Mouse (Mus musculus) left cerebral cortex, postnatal 4 days (tissue): ENCODE data around the gene Rab5a. TPM values are rescaled to one million over a fixed set of nuclear protein-coding genes. Genes with fewer than 3 reads are reported as not detected.
A peak's percentile ranks its signal among the peaks of the same experiment; 100 is the strongest.
"Not testable (repeated sequence)": the region's sequence is repeated elsewhere in the genome, so short reads cannot be mapped to it uniquely, and the experiment has no call there.

Source experiments
- DNase-seq: peaks from one replicate; pipeline ENCODE4 v3.0.0-alpha.2; 2022
- intact Hi-C: fragments of 180-260 bp; cut with DNase I; formaldehyde crosslinking; loops from one replicate; pipeline ENCODE4 v1.15.1; 2025
- total RNA-seq, 2 experiments: library from RNA; stranded (reverse); gene quantifications; 2 replicates each; pipeline ENCODE4 v1.2.3; 2021

Rab5a gene
- 100 to 1,000 TPM; 108 TPM for total RNA-seq

DNA sequence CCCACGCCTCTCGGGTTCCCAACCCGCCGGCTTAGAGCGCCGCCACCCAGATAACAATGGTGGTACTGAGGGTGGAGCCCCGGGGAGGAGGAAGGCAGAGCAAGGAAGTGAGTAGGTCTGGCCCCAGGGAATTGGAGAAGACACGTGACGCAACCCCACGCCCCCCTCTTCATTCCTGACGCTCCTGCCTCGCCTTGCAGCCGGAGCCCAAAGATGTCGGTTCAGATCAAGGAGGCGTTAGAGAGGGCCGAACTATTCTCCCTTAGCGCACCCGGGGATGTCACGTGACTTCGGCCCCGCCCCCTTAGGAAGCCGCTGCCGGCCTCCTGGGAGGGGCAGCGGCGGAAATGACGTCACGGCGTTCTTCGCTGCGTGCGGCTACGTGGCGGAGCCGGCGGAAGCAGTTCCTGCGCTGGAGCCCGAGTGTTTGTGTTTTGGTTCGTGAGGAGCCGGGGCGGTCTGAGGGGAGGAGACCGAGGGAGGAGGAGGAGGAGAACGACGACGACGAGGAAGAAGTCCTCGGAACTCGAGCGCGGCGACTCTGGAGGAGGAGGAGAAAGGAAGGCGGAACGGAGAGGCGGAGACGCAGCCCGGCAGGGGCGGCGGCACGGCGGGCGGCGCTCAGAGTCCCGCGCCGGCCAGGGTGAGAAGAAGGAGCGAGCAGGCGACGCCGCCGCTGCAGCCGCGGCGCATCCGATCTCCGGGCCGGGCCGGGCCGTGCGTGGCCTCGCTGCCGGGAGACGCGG, at the start of gene Rab5a:
Gene Rab5a, plus strand, starts transcription at position 377 of the 746 bp plus-strand sequence.
- intact Hi-C loops = no loop called here
- peak; percentile 99 for DNase-seq

DNA sequence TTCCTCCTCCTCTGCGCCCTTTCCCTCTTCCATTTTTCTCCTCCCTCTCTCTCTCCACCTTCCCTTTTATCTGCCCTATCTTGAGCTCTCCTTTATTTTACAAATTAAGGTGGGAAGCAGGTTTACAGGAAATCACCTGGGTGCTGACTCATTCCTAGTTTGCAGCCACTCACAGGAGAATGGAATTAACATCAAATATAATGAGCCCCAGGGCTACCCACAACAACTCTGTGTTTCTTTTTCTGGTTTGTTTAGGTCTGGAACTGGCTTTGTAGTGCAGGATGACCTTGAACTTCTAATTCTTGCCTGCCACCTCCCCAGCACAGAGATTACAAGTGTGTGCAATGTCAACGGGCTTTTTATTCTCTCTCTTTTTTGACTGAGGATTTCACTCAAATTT, 22.9 kb upstream of the Rab5a start:
- DNase-seq = no peak
- intact Hi-C loops = no loop called here

DNA sequence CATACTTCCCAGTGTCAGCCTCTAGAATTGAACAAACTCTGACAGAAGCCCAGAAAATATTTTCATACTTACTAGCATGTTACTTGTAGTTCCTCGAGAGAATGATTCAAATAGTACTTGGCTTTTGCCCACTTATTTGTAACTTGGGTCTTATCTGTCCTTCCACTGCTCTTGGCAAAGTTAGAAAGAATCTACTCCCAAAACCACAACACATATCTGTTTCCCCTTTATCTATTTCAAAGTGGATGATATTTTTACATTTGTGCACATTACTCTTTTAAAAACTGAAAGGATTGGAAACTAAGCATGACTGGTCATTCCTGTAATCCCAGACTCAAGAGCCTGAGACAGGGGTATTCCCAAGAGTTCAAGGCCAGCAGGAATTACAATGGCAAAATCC, 22.3 kb upstream of the Rab5a start:
- intact Hi-C loops = no loop called here

DNA sequence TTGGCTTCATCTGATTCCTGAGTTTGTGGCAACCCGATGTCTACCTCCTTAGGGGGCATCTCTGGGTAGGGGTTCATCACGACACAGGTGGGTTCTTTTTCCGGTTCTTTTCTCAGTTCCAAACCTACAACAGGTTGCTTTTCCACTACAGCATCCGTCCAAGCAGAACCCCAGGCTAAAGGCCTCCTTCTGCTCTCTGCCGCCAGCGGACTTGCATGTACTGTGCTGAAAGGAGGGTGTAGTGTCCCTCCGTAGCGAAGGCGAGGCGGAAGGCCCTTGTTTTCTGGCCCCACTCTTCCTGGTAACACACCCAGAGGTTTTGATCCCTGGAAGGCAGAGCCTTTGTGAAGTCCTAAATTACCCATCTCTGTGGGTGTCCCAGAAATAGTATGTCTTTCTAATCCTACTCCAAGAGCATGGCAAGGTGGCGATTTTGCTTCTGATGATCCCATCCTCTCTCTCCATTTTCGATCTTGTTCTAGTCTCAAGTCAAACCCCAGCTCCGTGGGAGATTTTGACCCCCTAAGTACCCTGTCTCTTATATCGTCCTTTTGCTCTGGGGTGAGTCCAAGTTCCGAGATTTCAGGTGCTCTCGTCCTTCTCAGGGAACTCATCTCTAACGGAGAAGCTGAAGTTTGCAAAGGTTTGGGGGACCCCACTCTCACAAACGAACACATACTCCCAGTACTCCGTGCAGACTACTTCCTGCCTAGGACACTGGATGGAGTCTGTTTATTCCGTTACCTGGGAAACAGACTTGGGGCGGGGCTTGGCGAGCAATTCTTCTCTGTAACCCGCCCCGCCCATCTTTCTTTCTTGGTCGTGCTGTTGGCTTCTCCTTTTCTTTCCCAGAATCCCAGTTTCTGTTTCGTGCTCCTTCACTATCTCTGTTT, 16.2 kb upstream of the Rab5a start, which contains the start of gene Efhb:
Gene Efhb, minus strand, starts transcription at position 719 of the 893 bp plus-strand sequence.
- intact Hi-C loops = no loop called here
- DNase-seq = peak; percentile 88

More for the DNA sequence above, 22.3 kb upstream of the Rab5a start:
- no peak for DNase-seq

DNA sequence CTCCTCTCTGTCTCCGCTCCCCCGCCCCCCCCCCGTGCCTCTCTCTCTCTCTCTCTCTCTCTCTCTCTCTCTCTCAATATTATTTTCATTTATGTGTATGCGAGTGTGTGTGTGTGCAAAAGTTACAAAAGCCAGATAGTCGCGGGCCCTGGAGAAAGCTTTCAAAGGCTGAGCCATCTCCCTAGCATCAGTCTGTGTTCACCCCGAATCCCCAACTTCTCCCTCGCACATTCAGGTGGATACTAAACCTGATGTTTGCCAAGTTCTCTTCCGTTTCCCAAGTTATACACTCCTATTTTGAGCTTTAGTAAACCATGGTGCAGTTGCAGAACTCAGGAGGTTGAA, 15.6 kb upstream of the Rab5a start:
- DNase-seq = no peak
- intact Hi-C loops = no loop called here

DNA sequence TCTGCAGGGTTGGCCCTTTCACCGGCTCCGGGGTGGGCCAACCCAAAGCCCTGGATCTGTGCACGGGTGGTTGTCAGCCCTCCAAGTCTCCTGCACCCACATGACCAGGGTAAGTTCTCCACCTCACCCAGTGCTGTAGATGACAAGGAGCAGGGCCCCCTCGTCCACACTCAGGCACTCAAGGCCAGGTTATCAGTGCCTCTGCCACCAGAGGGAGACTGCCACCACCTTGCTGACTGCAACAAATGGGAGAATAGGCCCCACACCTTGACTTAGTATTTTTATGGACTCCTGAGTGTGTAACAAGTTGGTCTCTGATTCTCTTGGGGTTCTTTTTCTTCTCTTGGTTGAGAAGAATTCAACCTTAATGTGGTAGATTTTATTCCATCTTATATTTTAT, 13.5 kb upstream of the Rab5a start:
- DNase-seq = no peak
- intact Hi-C loops = no loop called here

DNA sequence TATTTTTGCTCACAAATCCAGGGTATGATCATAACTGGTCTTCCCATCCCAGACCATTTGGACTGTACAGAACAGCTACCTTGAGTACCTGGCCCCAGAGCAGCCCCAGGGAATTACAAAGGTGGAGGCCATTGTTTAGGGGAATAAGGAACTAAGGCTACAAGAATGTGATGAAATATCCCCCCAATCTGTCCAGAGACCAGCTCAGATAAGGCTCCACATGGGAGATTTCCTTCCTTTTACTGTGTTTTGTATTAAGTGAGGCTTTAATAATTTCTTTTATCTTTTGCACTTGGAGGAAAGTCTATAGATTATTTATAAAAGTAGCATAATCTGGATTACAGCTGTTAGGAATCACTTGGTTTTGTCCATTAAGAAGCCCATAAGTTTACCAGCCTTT, 10.3 kb upstream of the Rab5a start:
- no peak for DNase-seq

DNA sequence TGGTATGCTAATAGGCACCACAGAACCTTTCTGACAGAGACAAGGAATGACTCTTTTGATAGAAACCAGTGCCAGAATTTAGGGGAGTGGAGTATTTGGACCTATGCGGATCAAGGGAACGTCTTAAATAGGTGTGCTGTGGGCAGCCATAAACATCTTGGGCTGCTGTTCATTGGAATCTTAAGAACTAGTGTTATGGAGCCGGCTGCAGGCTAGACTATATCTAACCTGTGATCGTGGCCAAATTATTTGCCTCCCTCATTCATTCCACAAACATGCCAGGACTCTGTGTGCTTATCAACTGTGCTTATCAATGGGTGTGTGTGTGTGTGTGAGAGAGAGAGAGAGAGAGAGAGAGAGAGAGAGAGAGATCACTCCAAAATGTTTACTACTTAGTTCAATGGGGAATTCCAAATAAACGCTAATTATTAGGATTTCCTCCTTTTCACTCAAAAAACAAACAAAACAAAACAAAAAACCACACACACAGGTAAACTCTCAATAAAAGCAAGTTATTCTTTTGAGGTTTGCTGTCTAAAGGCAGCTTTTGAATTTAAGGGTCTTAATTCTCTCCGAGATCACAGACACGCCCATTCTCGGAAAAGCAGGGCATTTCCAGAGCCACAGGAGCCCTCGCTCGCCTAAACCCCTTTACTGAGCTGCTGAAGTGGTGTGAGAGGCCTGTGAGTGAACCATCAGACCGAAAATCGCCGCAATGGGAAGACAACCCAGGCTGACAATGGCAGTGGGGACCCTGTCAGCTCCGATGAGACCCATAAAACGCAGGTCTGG, 772 bp upstream of the Rab5a start:
- intact Hi-C loops = no loop called here
- DNase-seq = no peak

More for the DNA sequence above, 10.3 kb upstream of the Rab5a start:
- intact Hi-C loops = no loop called here

DNA sequence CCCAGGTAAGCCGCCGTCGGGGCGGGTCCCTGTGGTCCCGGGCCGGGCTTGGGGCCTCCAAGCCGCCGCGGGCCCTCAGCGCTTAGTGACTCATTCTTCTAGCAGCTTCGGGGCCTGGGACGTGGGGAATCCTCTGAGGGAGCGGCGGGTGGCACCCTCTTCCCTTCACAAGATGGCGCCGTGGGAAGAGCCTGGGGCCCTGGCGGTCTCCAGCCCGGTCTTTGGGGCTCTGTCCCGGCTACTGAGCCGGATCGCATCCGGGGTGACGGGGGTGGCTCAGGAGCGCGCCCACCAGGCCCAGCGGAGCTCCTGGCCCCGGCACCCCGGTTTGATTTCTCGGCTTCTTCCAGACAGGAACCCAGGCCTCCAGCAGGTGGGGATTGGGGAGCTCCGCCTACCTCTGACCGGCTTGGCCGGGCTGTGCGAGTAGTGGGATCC, 589 bp downstream of the Rab5a start:
- intact Hi-C loops = no loop called here
- DNase-seq = peak; percentile 50

DNA sequence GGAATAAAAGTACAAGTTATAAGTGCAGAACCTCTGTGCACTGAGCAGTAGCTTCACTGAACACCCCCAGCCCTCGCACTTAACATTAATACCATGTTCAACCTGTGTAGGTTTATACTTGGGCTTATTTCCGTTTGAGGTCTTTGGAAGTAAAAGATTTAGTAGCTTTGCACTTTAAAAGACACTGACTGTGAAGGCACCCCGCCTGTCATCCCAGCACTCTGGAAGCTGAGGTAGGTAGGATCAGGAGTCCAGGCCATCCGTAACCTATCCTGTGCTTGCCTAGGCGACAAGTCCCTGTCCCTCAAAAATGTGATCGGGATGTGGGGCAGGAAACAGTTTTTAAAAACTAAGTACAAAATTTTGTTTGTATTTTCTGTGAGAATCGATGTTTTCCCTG, 1.4 kb downstream of the Rab5a start:
- intact Hi-C loops = no loop called here
- no peak for DNase-seq

DNA sequence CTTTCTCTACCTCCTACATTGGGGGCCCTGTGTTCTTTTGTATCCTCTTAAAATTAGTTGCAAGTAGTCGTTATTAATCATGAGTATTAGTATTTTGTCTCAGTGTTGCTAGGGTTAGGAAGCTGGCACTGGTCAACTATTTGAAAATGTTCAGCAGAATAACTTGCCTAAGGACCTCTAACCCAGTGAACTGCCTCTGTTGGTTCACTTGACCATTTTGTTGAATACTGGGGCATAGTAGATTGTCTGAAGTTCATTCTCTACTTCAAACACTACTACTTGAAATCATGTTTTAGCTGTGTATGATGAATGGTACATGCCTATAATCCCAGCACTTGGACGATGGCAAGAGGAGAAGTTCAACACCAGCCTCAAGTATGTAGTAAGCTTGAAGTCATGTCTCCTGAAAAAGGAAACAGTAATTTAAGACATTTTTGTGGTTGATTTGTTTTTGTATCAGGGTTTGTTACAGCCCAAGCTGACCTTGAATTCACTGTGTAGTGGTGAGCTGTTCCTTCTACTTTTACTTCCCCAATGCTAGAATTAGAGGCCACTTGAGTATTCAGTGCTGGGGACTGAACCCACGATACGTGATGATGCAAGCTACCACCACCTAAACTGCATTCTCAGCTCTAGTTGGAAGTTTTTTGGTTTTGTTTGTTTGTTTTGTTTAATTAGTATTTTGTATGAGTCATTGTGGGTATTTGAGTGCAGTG, 9.4 kb downstream of the Rab5a start:
- intact Hi-C loops = no loop called here
- no peak for DNase-seq

DNA sequence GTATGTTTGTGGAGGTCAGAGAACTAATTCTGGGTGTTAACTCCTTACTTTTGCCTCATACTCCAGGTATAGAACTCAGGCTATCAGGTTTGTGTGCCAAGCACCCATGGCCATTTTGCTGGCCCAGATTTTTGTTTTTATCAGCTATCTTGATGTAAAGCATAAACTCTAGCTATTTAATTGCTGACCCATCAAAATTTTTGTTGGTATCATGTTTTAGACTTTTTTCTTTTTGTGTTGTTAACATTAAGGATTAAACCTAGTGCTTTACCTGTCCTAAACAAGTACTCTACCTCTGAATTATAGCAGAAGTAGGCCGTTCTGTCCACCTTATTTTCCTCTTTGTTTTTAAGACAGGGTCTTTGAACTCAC, 10.0 kb downstream of the Rab5a start:
- no peak for DNase-seq
- intact Hi-C loops = no loop called here

DNA sequence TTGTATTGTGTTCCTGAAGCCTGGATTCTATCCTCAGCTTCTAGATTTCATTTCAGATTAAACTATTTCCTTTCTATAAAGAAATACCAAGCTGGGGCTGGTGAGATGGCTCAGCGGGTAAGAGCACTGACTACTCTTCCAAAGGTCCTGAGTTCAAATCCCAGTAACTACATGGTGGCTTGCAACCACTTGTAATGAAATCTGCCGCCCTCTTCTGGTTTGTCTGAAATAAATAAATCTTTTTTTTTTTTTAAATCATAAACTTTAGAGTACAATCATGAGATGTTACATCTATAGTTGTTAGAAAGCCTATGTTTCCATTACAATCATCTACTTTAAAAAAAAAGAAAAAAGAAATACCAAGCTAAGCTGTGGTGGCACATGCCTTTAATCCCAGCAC, 23.9 kb downstream of the Rab5a start:
- no peak for DNase-seq
- intact Hi-C loops = no loop called here

DNA sequence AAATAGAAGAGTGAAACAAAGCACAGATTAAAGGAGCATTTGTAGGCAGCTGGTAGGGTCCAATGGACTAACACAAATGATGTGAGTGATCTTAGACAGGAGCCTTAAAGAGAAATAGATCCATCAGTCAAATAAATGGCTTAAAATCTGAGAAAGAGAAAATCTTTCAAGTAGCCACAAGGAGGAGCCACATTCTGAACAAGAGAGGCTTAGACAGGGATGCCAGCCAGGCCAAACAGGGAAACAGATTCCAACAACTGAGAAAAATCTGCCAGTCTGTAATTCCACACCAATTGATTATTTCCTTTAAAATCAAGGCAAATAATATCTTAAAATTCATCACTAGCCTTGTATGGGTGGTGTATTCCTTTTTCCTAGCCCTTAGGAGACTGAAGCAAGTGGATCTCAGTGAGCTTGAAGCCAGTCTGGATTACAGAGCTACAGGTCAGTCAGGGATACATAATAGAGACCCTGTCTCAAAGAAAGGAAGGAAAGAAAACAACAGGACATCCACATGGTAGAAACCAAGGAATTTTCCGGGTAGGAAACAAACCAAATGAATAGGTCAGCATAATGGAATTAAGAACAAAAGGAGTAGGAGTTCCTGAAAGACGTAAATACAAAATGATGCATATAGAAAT, 33.4 kb downstream of the Rab5a start:
- DNase-seq = peak; percentile 21
- intact Hi-C loops = loop anchor here (5.0 to 10.0 kb wide), 2 partner anchors 180 to 322 kb away; no protein-coding TSS in a partner anchor

DNA sequence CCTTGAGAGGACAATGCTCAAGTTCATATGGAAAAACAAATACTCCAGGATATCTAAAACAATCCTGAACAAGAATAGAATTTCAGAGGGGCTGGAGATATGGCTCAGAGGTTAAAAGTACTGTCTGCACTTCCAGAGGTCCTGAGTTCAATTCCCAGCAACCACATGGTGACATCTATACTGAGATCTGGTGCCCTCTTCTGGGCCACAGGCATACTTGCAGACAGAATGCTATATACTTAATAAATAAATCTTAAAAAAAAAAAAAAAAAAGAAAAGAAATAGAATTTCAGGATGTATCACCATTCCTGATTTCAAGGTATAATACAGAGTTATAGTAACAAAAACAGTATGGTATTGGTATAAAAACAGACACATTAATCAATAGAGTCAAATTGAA, 40.3 kb downstream of the Rab5a start:
- no peak for DNase-seq
- intact Hi-C loops = loop anchor here (10.0 kb wide), 1 partner anchor 315 kb away; no protein-coding TSS in a partner anchor

DNA sequence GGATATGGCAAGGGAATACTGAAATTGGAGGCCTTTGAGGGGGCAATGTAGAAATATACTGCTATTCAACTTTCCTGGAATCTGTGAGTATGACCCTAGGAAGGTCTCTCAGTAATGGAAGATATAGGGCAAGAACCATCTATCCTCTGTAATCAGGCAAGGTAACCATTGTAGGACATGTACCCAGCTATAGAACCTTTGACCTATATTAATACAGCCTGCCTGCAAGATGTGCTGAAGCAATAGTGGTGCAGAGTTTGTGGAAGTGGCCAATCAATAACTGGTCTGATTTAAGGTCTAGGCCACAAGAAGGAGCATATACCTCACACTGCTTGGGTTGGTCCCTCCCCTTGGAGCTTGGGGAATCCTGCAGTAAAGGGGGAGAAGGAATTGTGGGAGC, 41.5 kb downstream of the Rab5a start:
- intact Hi-C loops = no loop called here
- no peak for DNase-seq

DNA sequence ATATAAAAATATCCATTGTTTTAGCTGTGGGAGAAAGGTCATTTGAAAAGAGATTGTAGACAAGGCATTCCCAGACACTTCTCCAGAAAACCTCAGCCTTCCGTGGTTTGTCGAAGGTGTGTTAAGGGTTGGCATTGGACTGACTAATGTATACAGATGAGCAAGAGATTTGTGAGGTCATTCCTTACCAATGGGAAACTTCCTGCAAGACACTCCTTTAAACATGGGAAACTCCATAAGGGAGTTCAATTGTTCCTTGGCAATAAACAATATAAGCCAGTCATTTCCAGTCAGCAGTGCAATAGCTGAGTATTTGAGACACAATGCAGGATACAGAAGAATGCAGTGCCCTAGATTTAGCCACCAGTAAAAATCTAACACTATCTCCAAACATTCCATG, 49.0 kb downstream of the Rab5a start:
- no peak for DNase-seq
- intact Hi-C loops = no loop called here

DNA sequence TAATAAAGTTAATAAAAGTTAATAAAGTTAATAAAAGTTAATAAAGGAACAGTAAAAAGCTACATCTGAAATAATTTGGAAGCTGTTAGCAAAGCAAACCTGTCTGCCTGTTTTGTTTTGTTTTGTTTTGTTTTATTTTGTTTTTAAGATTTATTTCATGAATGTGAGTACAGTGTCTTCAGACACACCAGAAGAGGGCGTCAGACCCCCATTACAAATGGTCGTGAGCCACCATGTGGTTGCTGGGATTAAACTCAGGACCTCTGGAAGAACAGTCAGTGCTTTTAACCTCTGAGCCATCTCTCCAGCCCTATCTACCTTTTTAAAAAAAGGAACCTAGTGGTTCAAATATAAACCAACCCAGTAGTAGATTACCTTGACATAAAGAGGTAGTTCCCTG, 52.1 kb downstream of the Rab5a start:
- intact Hi-C loops = no loop called here
- no peak for DNase-seq

DNA sequence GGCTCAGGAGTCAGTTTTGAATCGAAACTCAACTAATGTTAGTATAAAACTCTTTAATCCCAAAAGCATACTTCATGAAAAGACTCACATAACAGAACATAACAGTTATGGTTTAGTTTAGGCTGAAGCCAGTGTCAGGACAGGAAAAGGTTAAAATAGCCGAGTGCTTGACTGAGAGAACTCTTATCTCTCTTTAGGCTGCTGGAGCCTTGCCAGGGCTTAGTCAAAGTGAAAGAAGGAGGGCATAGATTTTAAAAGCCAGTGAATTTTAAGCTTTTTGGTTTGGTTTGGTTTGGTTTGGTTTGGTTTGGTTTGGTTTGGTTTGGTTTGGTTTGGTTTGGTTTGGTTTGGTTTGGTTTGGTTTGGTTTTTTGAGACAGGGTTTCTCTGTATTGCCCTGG, 53.4 kb downstream of the Rab5a start:
- intact Hi-C loops = no loop called here

DNA sequence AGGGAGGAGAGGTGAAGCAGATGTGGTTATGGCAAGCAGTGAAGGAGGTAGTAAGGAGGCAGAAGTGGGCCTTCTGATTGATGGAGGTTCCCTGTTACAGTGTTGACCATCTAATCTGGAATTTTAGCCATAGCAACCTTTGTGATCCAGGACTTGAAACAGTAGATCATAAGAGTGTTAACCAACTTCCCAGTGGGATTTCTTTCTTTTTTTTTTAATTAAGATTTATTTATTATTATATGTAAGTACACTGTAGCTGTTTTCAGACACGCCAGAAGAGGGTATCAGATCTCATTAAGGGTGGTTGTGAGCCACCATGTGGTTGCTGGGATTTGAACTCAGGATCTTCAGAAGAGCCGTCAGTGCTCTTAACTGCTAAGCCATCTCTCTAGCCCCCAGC, 60.3 kb downstream of the Rab5a start, which contains the start of gene Pp2d1:
Gene Pp2d1, minus strand, starts transcription at position 101 of the 400 bp plus-strand sequence.
- intact Hi-C loops, DNase-seq: not testable (repeated sequence)

More for the DNA sequence above, 53.4 kb downstream of the Rab5a start:
- no peak for DNase-seq
